Mouse (Mus musculus) ES-Bruce4 (cell line): ENCODE results near the gene Igfbp6. TPM values are rescaled to one million over a fixed set of nuclear protein-coding genes. Genes with fewer than 3 reads are reported as not detected.

Experiments used
- H3K27ac ChIP-seq: 2 replicates; pipeline ENCODE4 v1.5.1; 2012; ENCODE audit warnings: low read length, inconsistent platforms; ENCODE audit not compliant: insufficient read depth
- H3K27me3 ChIP-seq: 2 replicates; pipeline ENCODE4 v1.6.1; 2012; ENCODE audit warnings: mild to moderate bottlenecking, low read length, inconsistent platforms; ENCODE audit not compliant: control insufficient read depth, poor library complexity, insufficient read depth, severe bottlenecking
- H3K36me3 ChIP-seq: 2 replicates; pipeline ENCODE4 v1.6.1; 2012; ENCODE audit warnings: inconsistent platforms, mild to moderate bottlenecking, low read length, moderate library complexity; ENCODE audit not compliant: control insufficient read depth, poor library complexity, insufficient read depth, severe bottlenecking
- H3K4me1 ChIP-seq: one replicate; pipeline ENCODE4 v1.8.1; 2011; ENCODE audit warnings: low read length; ENCODE audit not compliant: control insufficient read depth, insufficient read depth
- H3K4me3 ChIP-seq: 2 replicates; pipeline ENCODE4 v1.5.1; 2011; ENCODE audit warnings: low read depth, mild to moderate bottlenecking, low read length
- H3K9ac ChIP-seq: 2 replicates; pipeline ENCODE4 v1.6.1; 2012; ENCODE audit warnings: low read depth, mild to moderate bottlenecking, inconsistent platforms; ENCODE audit not compliant: poor library complexity, severe bottlenecking
- H3K9me3 ChIP-seq: replicated peaks from 2 replicates; pipeline ENCODE4 v1.6.1; 2012; ENCODE audit warnings: mild to moderate bottlenecking, low read length, inconsistent platforms; ENCODE audit not compliant: control insufficient read depth, poor library complexity, insufficient read depth, severe bottlenecking
- CTCF ChIP-seq: IDR thresholded peaks from one replicate; pipeline ENCODE4 v1.8.1; 2011; ENCODE audit warnings: low read depth, low read length
- EP300 ChIP-seq: IDR thresholded peaks from 2 replicates; pipeline ENCODE4 v1.6.1; 2011; ENCODE audit warnings: low read depth, low read length; ENCODE audit not compliant: insufficient read depth
- POLR2A ChIP-seq: IDR thresholded peaks from one replicate; pipeline ENCODE4 v1.8.1; 2011; ENCODE audit warnings: low read length; ENCODE audit not compliant: insufficient read depth
- polyA plus RNA-seq: library from polyadenylated mRNA; stranded (reverse); fragments of >200 nt; gene quantifications from 2 replicates; pipeline ENCODE4 v1.2.4, GENCODE M21; 2011; ENCODE audit warnings: low read depth; ENCODE audit not compliant: missing spikeins, insufficient read depth, insufficient read length

Igfbp6 gene
- polyA plus RNA-seq, 1 experiment = 2.2 TPM

GRCm38 (mm10) chr15:102176571-102177316 lies 32.6 kb downstream of the Igfbp6 start:
- Histone ChIP-seq H3K27ac (no peak overlapping the region), H3K4me3 (no peak overlapping the region), H3K9ac (no peak overlapping the region), H3K9me3 (no peaks in the 10 kb centered on the region), H3K4me1 (no peaks in the 10 kb centered on the region), H3K36me3 (no peaks in the 10 kb centered on the region), H3K27me3 (no peaks in the 10 kb centered on the region)
- no peak for TF ChIP-seq EP300
- no peak for TF ChIP-seq POLR2A
- TF ChIP-seq CTCF = no peak

DNA sequence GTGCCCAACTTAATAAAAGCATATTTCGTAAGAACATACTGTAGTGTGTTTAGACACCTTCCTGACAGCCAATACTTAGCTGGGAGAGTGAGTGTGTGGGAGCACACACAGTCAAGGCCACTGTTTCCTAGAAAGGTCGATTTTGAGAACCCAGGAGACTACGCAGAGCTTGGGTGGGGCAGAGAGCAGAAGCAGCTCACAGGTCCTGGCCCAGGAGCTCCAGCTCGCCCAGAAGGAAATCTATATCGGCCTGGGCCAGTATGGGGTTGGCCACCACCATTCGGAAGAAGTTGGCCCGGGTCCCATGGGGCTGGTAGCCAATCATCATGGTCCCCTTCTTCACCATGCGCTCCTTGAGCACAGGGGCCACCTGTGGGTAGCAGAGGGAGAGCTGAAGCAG lies 33.3 kb downstream of the Igfbp6 start:
- Histone ChIP-seq H3K4me3 (no peak overlapping the region), H3K9ac (no peak overlapping the region; the same call in 1 of the 2 replicates), H3K36me3 (no peaks in the 10 kb centered on the region), H3K4me1 (no peaks in the 10 kb centered on the region), H3K27ac (0 out of 2 replicates have a peak overlapping the region, but pooled peaks have one; percentile 1), H3K9me3 (no peaks in the 10 kb centered on the region), H3K27me3 (no peaks in the 10 kb centered on the region)
- TF ChIP-seq POLR2A (no peak), CTCF (no peak), EP300 (no peak)

DNA sequence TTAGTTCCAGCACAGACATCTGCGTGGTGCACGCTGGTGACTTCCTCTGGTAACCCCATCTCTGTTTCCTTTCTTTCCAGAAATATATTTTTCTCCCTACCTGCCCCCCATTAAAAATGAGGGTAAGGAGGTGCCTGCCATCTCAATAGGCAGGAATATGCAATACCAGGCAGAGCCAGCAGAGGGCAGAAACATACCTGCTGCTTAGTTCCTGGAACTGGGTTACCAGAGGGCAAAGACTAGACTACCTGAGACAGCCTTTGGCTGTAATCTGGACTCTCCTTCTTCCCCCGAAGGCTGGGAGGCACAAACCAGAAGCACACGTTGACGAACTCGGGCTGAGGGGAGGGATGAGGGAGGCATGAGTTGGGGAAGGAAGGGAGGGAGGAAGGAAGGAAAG lies 34.1 kb downstream of the Igfbp6 start:
- TF ChIP-seq CTCF (peak; percentile 69), EP300 (no peak)
- Histone ChIP-seq H3K27ac (peak overlapping the region; percentile 51), H3K4me3 (peak overlapping the region; percentile 59), H3K27me3 (no peaks in the 10 kb centered on the region), H3K36me3 (no peaks in the 10 kb centered on the region), H3K9me3 (no peaks in the 10 kb centered on the region), H3K4me1 (no peaks in the 10 kb centered on the region), H3K9ac (peak overlapping the region; percentile 50)

- peak overlapping the region; percentile 59 for H3K4me3 ChIP-seq
- H3K27ac ChIP-seq = peak overlapping the region; percentile 51
- H3K9me3 ChIP-seq = no peaks in the 10 kb centered on the region
- no peaks in the 10 kb centered on the region for H3K27me3 ChIP-seq
- H3K9ac ChIP-seq = peak overlapping the region; percentile 50
- H3K4me1 ChIP-seq = no peaks in the 10 kb centered on the region
- TF ChIP-seq POLR2A = no peak
- no peak for TF ChIP-seq CTCF
- no peak for TF ChIP-seq EP300
- H3K36me3 ChIP-seq = no peaks in the 10 kb centered on the region
These were observed 34.9 kb downstream of the Igfbp6 start for GRCm38 (mm10) chr15:102179106-102179505.

- Histone ChIP-seq H3K4me1 (no peaks in the 10 kb centered on the region), H3K9me3 (no peaks in the 10 kb centered on the region), H3K9ac (peak overlapping the region; percentile 50), H3K27me3 (no peaks in the 10 kb centered on the region), H3K4me3 (peak overlapping the region; percentile 59), H3K36me3 (no peaks in the 10 kb centered on the region), H3K27ac (peak overlapping the region; percentile 13; the same call in 1 of the 2 replicates)
- TF ChIP-seq POLR2A (no peak), EP300 (no peak), CTCF (no peak)
These were observed 35.8 kb downstream of the Igfbp6 start for GRCm38 (mm10) chr15:102179924-102180323.

DNA sequence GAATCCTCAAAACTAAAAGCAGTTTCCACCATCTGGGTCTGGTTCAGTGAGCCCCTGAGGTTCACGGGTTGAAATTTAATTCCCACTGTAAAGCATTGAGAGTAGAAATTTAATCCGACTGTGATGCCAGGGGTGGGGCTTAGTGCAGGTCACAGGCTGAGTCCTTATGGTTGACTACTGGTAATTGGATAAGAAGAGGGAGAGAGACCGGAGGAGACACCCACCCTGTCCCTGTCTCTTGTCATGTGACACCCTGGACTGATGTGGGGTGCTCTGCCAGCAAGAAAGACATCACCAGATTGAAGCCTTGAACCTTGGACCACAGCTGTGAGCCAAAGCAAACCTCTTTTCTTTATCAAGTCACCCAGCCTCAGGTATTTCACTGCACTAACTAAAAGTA lies 38.9 kb downstream of the Igfbp6 start:
- Histone ChIP-seq H3K36me3 (no peaks in the 10 kb centered on the region), H3K27me3 (no peaks in the 10 kb centered on the region), H3K9me3 (no peaks in the 10 kb centered on the region), H3K27ac (no peak overlapping the region), H3K4me3 (no peak overlapping the region), H3K4me1 (no peaks in the 10 kb centered on the region), H3K9ac (no peak overlapping the region)
- TF ChIP-seq EP300 = no peak
- TF ChIP-seq CTCF = no peak
- TF ChIP-seq POLR2A = no peak
